Mouse (Mus musculus) forebrain, postnatal 0 days (tissue): ENCODE measurements around the gene Tmem121. TPM values are rescaled to one million over a fixed set of nuclear protein-coding genes. Genes with fewer than 3 reads are reported as not detected.

ENCODE experiments used
- ATAC-seq: fragments of 200-750 bp; cut with Nextera tagmentation; 2 replicates; pipeline ENCODE4 v1.8.0; 2017; ENCODE audit warnings: mild to moderate bottlenecking, moderate library complexity
- DNase-seq: peaks from one replicate; pipeline ENCODE4 v3.0.0-alpha.2; 2015
- H3K27ac ChIP-seq: fragments of 300-500 bp; sonication (generic); 2 replicates; pipeline ENCODE4 v1.5.1; 2014; ENCODE audit warnings: low read depth, mild to moderate bottlenecking, antibody characterized with exemption, low read length, moderate library complexity, mixed read lengths
- H3K27me3 ChIP-seq: fragments of 300-500 bp; sonication (generic); 2 replicates; pipeline ENCODE4 v1.6.1; 2014; ENCODE audit warnings: mild to moderate bottlenecking, low read length, mixed read lengths; ENCODE audit not compliant: insufficient read depth
- H3K36me3 ChIP-seq: fragments of 300-500 bp; sonication (generic); 2 replicates; pipeline ENCODE4 v1.6.1; 2014; ENCODE audit warnings: mild to moderate bottlenecking, moderate library complexity; ENCODE audit not compliant: insufficient read depth
- H3K4me1 ChIP-seq: fragments of 300-500 bp; sonication (generic); 2 replicates; pipeline ENCODE4 v1.6.1; 2014; ENCODE audit warnings: antibody characterized with exemption; ENCODE audit not compliant: insufficient read depth
- H3K4me2 ChIP-seq: fragments of 300-500 bp; sonication (generic); 2 replicates; pipeline ENCODE4 v1.6.1; 2014; ENCODE audit warnings: low read depth, mild to moderate bottlenecking, moderate library complexity
- H3K4me3 ChIP-seq: fragments of 300-500 bp; sonication (generic); 2 replicates; pipeline ENCODE4 v1.5.1; 2014; ENCODE audit warnings: low read depth, low read length, mixed read lengths
- H3K9ac ChIP-seq: fragments of 300-500 bp; sonication (generic); 2 replicates; pipeline ENCODE4 v1.6.1; 2014; ENCODE audit warnings: mild to moderate bottlenecking
- H3K9me3 ChIP-seq: fragments of 300-500 bp; sonication (generic); 2 replicates; pipeline ENCODE4 v1.6.1; 2016; ENCODE audit warnings: low read length
- CTCF ChIP-seq: sonication (generic); IDR thresholded peaks from 2 replicates; pipeline ENCODE4 v1.5.1; 2016; ENCODE audit warnings: antibody characterized with exemption, control low read depth, low read depth
- WGBS: fragments of 180-500 bp; shearing (Covaris S2); extraction: QIAGEN DNeasy Blood & Tissue Kit; methylation state at CpG from one replicate; pipeline ENCODE4 v1.1.7; 2014; 5-methylcytosine and 5-hydroxymethylcytosine counted together
- polyA plus RNA-seq: library from polyadenylated mRNA; unstranded; fragments of >200 nt; fragmentation: Nextera tagmentation; extraction: Ambion mirVana; gene quantifications from 2 replicates; pipeline ENCODE4 v1.2.1, GENCODE M21; 2015
- total RNA-seq: library from RNA; depleted of rRNA; stranded (reverse); fragments of >200 nt; gene quantifications from 2 replicates; pipeline ENCODE4 v1.2.3, GENCODE M21; 2014

The Tmem121 gene
- total and polyA plus RNA-seq, 2 experiments from 2014 or later = 59.3 to 71.8 TPM

DNA sequence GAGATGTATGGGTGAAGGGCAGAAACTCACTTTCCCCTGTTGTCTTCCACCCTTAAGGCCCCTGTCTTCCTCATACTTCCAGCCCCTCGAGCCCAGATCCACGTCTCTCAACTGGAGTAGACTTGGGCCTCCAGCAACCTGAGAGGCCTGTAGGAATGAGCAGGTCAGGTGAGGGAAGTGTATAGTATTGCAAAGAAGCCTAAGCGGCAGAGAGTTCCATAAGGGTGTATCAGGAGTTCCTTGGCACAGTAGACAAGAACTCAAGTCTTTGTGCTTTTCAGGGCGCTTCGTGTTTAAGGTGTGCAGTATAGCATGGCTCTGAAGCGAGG is 31.0 kb upstream of the Tmem121 start:
- H3K4me3 ChIP-seq = peak overlapping the region; percentile 34
- peaks cover 18% of the 10 kb centered on the region; the same call in 1 of the 2 replicates for H3K4me1 ChIP-seq
- peak overlapping the region; percentile 62; the same call in 1 of the 2 replicates for H3K27ac ChIP-seq
- no peaks in the 10 kb centered on the region for H3K9me3 ChIP-seq
- peak overlapping the region; percentile 58 for H3K4me2 ChIP-seq
- WGBS = 85% methylated on average over 6 of the region's 6 CpGs
- no peaks in the 10 kb centered on the region; the same call in 1 of the 2 replicates for H3K27me3 ChIP-seq
- H3K36me3 ChIP-seq = no peaks in the 10 kb centered on the region
- peak overlapping the region; percentile 45 for H3K9ac ChIP-seq
- DNase-seq (no peak), ATAC-seq (no peak)
- no peak for TF ChIP-seq CTCF

DNA sequence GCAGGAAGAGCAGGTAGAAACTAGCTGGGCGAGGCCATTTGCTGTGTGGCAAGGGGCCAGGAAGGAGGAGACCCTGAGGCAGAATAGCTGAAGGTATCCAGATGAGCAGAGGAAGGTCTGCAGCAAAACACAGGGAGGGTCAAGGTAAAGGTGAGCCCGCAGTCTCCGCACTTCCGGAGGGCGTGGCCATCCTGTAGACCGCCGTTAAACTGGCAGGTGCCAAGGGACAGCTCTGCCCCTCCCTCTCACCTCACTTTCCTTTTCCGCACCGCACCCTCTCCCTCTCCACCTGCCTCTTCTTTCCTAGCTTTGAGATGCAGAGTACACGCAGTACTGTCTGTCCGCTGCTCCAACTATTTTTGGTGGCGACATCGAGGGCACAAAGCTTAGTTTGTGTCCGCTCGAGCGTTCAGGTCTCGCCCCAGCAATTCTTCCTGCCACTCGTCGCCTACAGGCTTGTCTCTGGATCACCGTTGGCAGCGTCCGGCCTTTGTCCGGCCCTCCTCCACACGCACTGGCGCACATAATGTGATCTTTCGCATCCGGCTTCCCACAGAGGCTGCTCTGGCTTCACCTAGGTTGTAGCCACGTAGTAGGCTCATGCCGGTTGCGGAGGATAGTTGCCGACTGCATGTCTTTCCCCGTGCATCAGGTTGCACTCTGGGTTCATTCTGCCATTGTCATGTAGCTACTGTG is 30.5 kb upstream of the Tmem121 start:
- no peak for DNase-seq
- ATAC-seq = no peak

GRCm38 (mm10) chr12:113155887-113156539 is 29.7 kb upstream of the Tmem121 start, which contains the start of gene Tedc1:
Gene Tedc1, plus strand, starts transcription at chr12:113156421.
- Histone ChIP-seq H3K9me3 (no peaks in the 10 kb centered on the region), H3K36me3 (no peaks in the 10 kb centered on the region), H3K27me3 (no peaks in the 10 kb centered on the region), H3K4me3 (peak within 1 kb of the TSS; percentile 63), H3K4me2 (peak within 1 kb of the TSS; percentile 93), H3K4me1 (peaks cover 18% of the 10 kb centered on the region; the same call in 1 of the 2 replicates), H3K9ac (peak within 1 kb of the TSS; percentile 45), H3K27ac (peak within 1 kb of the TSS; percentile 62)
- ATAC-seq (peak; percentile 96), DNase-seq (peak; percentile 100)
- peak; percentile 99 for TF ChIP-seq CTCF
- WGBS = 1% methylated on average over 46 of the region's 46 CpGs

More for the DNA sequence above, 30.5 kb upstream of the Tmem121 start:
- 8% methylated on average over 32 of the region's 32 CpGs for WGBS
- no peak for TF ChIP-seq CTCF
- Histone ChIP-seq H3K9me3 (no peaks in the 10 kb centered on the region), H3K36me3 (no peaks in the 10 kb centered on the region), H3K27ac (peak overlapping the region; percentile 62), H3K4me1 (peaks cover 18% of the 10 kb centered on the region; the same call in 1 of the 2 replicates), H3K4me2 (peak overlapping the region; percentile 58), H3K27me3 (no peaks in the 10 kb centered on the region; the same call in 1 of the 2 replicates), H3K9ac (peak overlapping the region; percentile 45), H3K4me3 (peak overlapping the region; percentile 34)

DNA sequence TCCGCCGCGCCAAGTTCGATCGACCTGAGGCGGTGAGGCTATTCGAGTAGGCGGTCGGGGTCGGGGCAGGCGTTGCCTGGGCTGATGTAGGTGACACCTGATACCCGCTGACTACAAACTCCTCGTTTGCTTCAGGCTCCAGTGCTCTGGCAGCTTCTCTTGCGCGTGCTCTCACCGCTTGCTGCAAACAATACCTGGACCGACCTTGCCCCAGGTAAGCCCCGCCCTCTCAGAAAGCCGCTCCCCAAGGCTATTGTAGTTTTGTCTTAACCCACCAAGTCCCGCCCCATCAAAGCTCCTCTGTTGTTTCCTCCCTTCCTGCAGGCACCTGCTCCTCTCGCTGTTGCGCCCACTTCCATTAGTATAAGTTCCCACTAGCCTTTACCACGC is 29.2 kb upstream of the Tmem121 start:
- Histone ChIP-seq H3K4me2 (peak overlapping the region; percentile 93), H3K27me3 (no peaks in the 10 kb centered on the region), H3K4me3 (peak overlapping the region; percentile 63), H3K4me1 (peaks cover 17% of the 10 kb centered on the region; the same call in 1 of the 2 replicates), H3K36me3 (no peaks in the 10 kb centered on the region), H3K9ac (peak overlapping the region; percentile 37; the same call in 1 of the 2 replicates), H3K27ac (no peak overlapping the region), H3K9me3 (no peaks in the 10 kb centered on the region)
- WGBS = under 1% methylated on average over 23 of the region's 23 CpGs
- no peak for ATAC-seq
- no peak for TF ChIP-seq CTCF
- DNase-seq = no peak

DNA sequence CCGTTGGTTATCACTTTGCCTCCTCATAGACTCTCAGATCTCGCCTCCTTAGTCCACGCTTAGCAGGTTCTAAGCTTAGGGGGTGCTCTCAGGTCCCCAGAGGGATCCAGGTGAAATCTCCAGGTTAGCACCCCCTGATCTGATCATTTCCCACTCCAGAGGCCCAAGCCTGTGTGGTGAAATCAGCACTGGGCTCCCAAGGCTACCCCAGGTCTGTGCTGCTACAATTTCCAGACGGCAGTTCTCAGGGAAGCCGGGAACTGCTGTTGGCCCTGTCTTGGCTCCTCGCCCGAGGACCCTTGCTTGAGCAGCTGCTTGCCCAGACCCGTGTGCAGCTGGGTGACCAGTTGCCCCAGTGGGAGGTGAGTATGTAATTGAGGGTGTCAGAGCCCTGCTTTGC is 28.7 kb upstream of the Tmem121 start:
- H3K27ac ChIP-seq = no peak overlapping the region

GRCm38 (mm10) chr12:113157521-113157920 is 28.2 kb upstream of the Tmem121 start:
- H3K4me3 ChIP-seq = no peak overlapping the region
- DNase-seq (no peak), ATAC-seq (no peak)
- H3K27me3 ChIP-seq = no peaks in the 10 kb centered on the region
- no peaks in the 10 kb centered on the region for H3K36me3 ChIP-seq
- H3K9ac ChIP-seq = no peak overlapping the region
- no peak overlapping the region for H3K4me2 ChIP-seq
- no peaks in the 10 kb centered on the region for H3K9me3 ChIP-seq
- H3K27ac ChIP-seq = no peak overlapping the region
- WGBS = 90% methylated on average over 8 of the region's 8 CpGs
- TF ChIP-seq CTCF = no peak
- H3K4me1 ChIP-seq = peaks cover 11% of the 10 kb centered on the region; the same call in 1 of the 2 replicates

More for the DNA sequence above, 28.7 kb upstream of the Tmem121 start:
- no peaks in the 10 kb centered on the region for H3K27me3 ChIP-seq
- DNase-seq (no peak), ATAC-seq (no peak)
- 23% methylated on average over 8 of the region's 8 CpGs for WGBS
- peaks cover 12% of the 10 kb centered on the region; the same call in 1 of the 2 replicates for H3K4me1 ChIP-seq
- peak overlapping the region; percentile 37; the same call in 1 of the 2 replicates for H3K9ac ChIP-seq
- no peaks in the 10 kb centered on the region for H3K9me3 ChIP-seq
- TF ChIP-seq CTCF = no peak
- H3K36me3 ChIP-seq = no peaks in the 10 kb centered on the region
- peak overlapping the region; percentile 63 for H3K4me3 ChIP-seq
- peak overlapping the region; percentile 93 for H3K4me2 ChIP-seq

GRCm38 (mm10) chr12:113157971-113158370 is 27.8 kb upstream of the Tmem121 start:
- no peak overlapping the region for H3K4me3 ChIP-seq
- no peak for TF ChIP-seq CTCF
- WGBS = 91% methylated on average over 8 of the region's 8 CpGs
- no peak overlapping the region for H3K4me2 ChIP-seq
- no peaks in the 10 kb centered on the region for H3K27me3 ChIP-seq
- no peak overlapping the region for H3K9ac ChIP-seq
- no peaks in the 10 kb centered on the region for H3K9me3 ChIP-seq
- no peak overlapping the region for H3K27ac ChIP-seq
- DNase-seq (no peak), ATAC-seq (no peak)
- no peaks in the 10 kb centered on the region for H3K36me3 ChIP-seq
- peaks cover 11% of the 10 kb centered on the region; the same call in 1 of the 2 replicates for H3K4me1 ChIP-seq
